Mouse (Mus musculus): Measurements from ENCODE around the gene Scgb2b27. TPM values are rescaled to one million over a fixed set of nuclear protein-coding genes. Genes with fewer than 3 reads are reported as not detected.
"Not testable (repeated sequence)": the region's sequence is repeated elsewhere in the genome, so short reads cannot be mapped to it uniquely, and the experiment has no call there.

Scgb2b27 gene
- polyA plus RNA-seq (2016; fragmentation: Nextera tagmentation; extraction: Ambion mirVana): not detected in 2 replicates

- Histone ChIP-seq H3K27me3 (ENCODE audit: insufficient read depth, poor library complexity, severe bottlenecking) (no peaks in the 10 kb centered on the region), H3K9me3 (peaks cover 87% of the 10 kb centered on the region), H3K4me3 (no peak within 1 kb of the TSS), H3K36me3 (no peaks in the 10 kb centered on the region), H3K4me1 (replicated peaks) (no peaks in the 10 kb centered on the region), H3K27ac (no peak within 1 kb of the TSS)
- DNase-seq (ENCODE audit: low spot score): no peak
- 75% methylated on average over 4 of the region's 4 CpGs for WGBS
Measured at GRCm38 (mm10) chr7:34013842-34014241, at the start of gene Scgb2b27. Gene Scgb2b27 (minus strand): TSS chr7:34013942.

GRCm38 (mm10) chr7:34036076-34036815 is 22.5 kb upstream of the Scgb2b27 start:
- H3K4me1 ChIP-seq (replicated peaks); H3K4me3 ChIP-seq; H3K27me3 ChIP-seq (ENCODE audit: insufficient read depth, poor library complexity, severe bottlenecking); H3K36me3 ChIP-seq; DNase-seq (ENCODE audit: low spot score); H3K27ac ChIP-seq: not testable (repeated sequence)
- H3K9me3 ChIP-seq: peaks cover 79% of the 10 kb centered on the region
- 90% methylated on average over 11 of the region's 11 CpGs for WGBS

- H3K4me1 ChIP-seq (replicated peaks); H3K4me3 ChIP-seq; H3K27ac ChIP-seq; H3K36me3 ChIP-seq; H3K27me3 ChIP-seq (ENCODE audit: insufficient read depth, poor library complexity, severe bottlenecking); DNase-seq (ENCODE audit: low spot score): not testable (repeated sequence)
- H3K9me3 ChIP-seq: peaks cover 89% of the 10 kb centered on the region
- WGBS: 83% methylated on average over 4 of the region's 4 CpGs
Measured at GRCm38 (mm10) chr7:34034579-34034978, 20.8 kb upstream of the Scgb2b27 start.

- Histone ChIP-seq H3K27ac (no peak overlapping the region), H3K4me1 (replicated peaks) (no peaks in the 10 kb centered on the region), H3K36me3 (no peaks in the 10 kb centered on the region), H3K27me3 (ENCODE audit: insufficient read depth, poor library complexity, severe bottlenecking) (no peaks in the 10 kb centered on the region), H3K9me3 (peaks cover 92% of the 10 kb centered on the region), H3K4me3 (no peak overlapping the region)
- no peak for DNase-seq (ENCODE audit: low spot score)
- WGBS: 94% methylated on average over 11 of the region's 11 CpGs
Measured at GRCm38 (mm10) chr7:34030026-34030425, 16.3 kb upstream of the Scgb2b27 start.

GRCm38 (mm10) chr7:34027202-34027601 is 13.5 kb upstream of the Scgb2b27 start:
- H3K27me3 ChIP-seq (ENCODE audit: insufficient read depth, poor library complexity, severe bottlenecking); H3K4me3 ChIP-seq; DNase-seq (ENCODE audit: low spot score); H3K36me3 ChIP-seq; H3K27ac ChIP-seq; H3K4me1 ChIP-seq (replicated peaks): not testable (repeated sequence)
- 86% methylated on average over 9 of the region's 9 CpGs for WGBS
- H3K9me3 ChIP-seq: peaks cover 91% of the 10 kb centered on the region

GRCm38 (mm10) chr7:34025641-34026040 is 11.9 kb upstream of the Scgb2b27 start:
- Histone ChIP-seq H3K27ac (no peak overlapping the region), H3K4me3 (no peak overlapping the region), H3K36me3 (no peaks in the 10 kb centered on the region), H3K9me3 (peaks cover 90% of the 10 kb centered on the region), H3K4me1 (replicated peaks) (no peaks in the 10 kb centered on the region), H3K27me3 (ENCODE audit: insufficient read depth, poor library complexity, severe bottlenecking) (no peaks in the 10 kb centered on the region)
- no peak for DNase-seq (ENCODE audit: low spot score)
- 82% methylated on average over 4 of the region's 4 CpGs for WGBS

GRCm38 (mm10) chr7:34021183-34021582 is 7.4 kb upstream of the Scgb2b27 start, which contains the start of gene Scgb1b27:
Gene Scgb1b27 (plus strand): TSS chr7:34021483.
- H3K27ac ChIP-seq; H3K4me3 ChIP-seq; DNase-seq (ENCODE audit: low spot score); H3K4me1 ChIP-seq (replicated peaks); H3K27me3 ChIP-seq (ENCODE audit: insufficient read depth, poor library complexity, severe bottlenecking); H3K36me3 ChIP-seq: not testable (repeated sequence)
- peaks cover 83% of the 10 kb centered on the region for H3K9me3 ChIP-seq
- WGBS: 90% methylated on average over 1 of the region's 1 CpGs

GRCm38 (mm10) chr7:33982281-33982680 is 31.5 kb downstream of the Scgb2b27 start:
- not testable (repeated sequence) for H3K27ac ChIP-seq; H3K4me1 ChIP-seq (replicated peaks); H3K36me3 ChIP-seq; H3K27me3 ChIP-seq (ENCODE audit: insufficient read depth, poor library complexity, severe bottlenecking); H3K4me3 ChIP-seq
- 27% methylated on average over 8 of the region's 9 CpGs for whole genome bisulfite sequencing
- peaks cover 36% of the 10 kb centered on the region for H3K9me3 ChIP-seq
- DNase-seq (ENCODE audit: low spot score): peak; percentile 12

Other genes with a start within 250 kb of the Scgb2b27 start
- gene Scgb2b26, start 68.9 kb downstream of the Scgb2b27 start, polyA plus RNA-seq (2016; fragmentation: Nextera tagmentation; extraction: Ambion mirVana): not detected in 2 replicates
- not detected in 2 replicates for gene Scgb1b27, start 7.5 kb upstream of the Scgb2b27 start, polyA plus RNA-seq (2016; fragmentation: Nextera tagmentation; extraction: Ambion mirVana)
- not detected in 2 replicates for gene Scgb1b30, start 81.5 kb upstream of the Scgb2b27 start, polyA plus RNA-seq (2016; fragmentation: Nextera tagmentation; extraction: Ambion mirVana)
- gene Wtip, start 119.3 kb upstream of the Scgb2b27 start, polyA plus RNA-seq (2016; fragmentation: Nextera tagmentation; extraction: Ambion mirVana): 4.0 and 4.8 TPM in 2 replicates
- gene Uba2, start 155.7 kb upstream of the Scgb2b27 start, polyA plus RNA-seq (2016; fragmentation: Nextera tagmentation; extraction: Ambion mirVana): 239 and 277 TPM in 2 replicates
- gene Pdcd2l, start 182.7 kb upstream of the Scgb2b27 start, polyA plus RNA-seq (2016; fragmentation: Nextera tagmentation; extraction: Ambion mirVana): 82.2 and 85.5 TPM in 2 replicates
- 313 and 393 TPM in 2 replicates for gene Gpi1, start 216.4 kb upstream of the Scgb2b27 start, polyA plus RNA-seq (2016; fragmentation: Nextera tagmentation; extraction: Ambion mirVana)
- gene Gm6096, start 237.1 kb upstream of the Scgb2b27 start, polyA plus RNA-seq (2016; fragmentation: Nextera tagmentation; extraction: Ambion mirVana): not detected in 2 replicates

Measured in hindbrain, embryonic 10.5 days (tissue).